Mouse (Mus musculus) liver, embryonic 14.5 days (tissue): ENCODE results near the gene Bbc3.

Source experiments
- CTCF ChIP-seq: IDR thresholded peaks from 2 replicates; pipeline ENCODE4 v1.5.1; 2016; ENCODE audit warnings: antibody characterized with exemption, low read depth, control low read depth
- EP300 ChIP-seq: IDR thresholded peaks from 2 replicates; pipeline ENCODE4 v1.6.1; 2016; ENCODE audit warnings: antibody characterized with exemption, low read depth

DNA sequence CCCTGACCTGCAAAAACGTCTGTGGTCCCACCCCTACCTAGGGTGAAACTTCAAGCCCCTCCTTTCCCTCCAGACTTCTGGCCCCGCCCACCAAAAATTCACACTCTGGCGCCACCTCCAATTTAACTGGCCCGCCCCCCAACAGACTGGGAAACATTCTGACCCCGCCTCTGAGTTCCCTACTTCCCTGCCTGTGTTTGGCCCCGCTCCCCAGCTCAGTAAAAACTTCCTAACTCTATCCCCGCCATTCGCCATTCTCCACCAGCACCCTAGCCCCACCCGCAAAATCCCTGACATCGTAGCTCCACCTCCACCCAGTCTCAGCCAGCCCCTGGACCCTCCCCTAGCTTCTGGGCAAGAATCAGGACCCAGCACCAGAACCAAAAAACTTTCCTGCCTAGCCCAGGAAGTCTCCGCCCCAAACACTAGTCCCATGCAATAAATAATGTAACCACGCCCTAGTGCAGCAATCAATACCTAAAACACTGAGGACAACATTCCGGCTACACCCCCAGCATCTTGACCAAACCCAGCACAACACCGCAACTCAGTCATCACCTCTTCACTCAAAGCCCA, 22.7 kb upstream of the Bbc3 start:
- TF ChIP-seq CTCF (no peak), EP300 (no peak)
